Mouse (Mus musculus): ENCODE measurements around the gene Traf1.
A peak's percentile ranks its signal among the peaks of the same experiment; 100 is the strongest.

The Traf1 gene

DNA sequence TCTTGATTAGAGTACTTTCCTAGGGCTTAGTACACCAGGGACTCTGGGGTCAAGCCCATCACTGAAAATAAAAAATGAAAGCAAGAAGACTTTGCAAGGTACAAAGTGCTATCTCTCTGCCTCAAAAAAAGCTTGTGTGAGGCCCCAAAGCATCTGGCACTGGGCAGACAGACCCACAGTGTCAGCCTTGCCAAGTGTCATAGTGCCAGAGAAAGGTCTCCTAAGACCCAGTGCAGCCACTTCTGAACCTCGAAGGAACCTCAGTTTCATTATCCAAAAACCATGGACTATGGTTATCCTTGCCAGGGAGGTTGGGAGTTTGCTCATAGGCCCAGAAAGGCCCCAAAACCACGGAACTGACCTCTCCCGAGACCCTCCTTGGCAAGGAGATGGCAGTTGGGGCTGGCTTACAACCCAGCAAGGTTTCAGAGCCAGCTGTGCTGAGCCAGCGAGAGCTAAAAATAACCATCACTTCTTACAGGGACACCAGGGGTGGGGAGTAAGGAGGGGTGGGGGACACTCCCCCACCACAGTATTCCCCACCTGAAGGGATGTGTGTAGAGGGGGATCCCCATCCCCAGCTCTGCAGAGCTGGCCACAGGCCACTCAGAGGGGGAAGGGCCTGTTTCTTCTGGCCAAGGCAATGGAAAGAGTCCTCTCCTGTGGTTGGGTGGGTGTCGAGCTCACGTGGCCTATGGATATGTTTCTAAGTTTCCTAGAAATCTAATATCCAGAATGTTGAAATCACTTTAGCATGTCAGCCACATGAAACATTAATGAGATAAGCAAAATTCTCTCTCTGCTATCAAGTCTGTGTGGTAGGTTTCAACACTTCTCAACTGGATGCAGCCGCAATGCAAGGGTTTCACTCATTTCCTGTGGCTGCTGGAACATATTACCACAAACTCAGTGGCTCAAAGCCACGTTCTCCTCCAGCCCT is 23.0 kb downstream of the Traf1 start:
- DNase-seq, result no peak

DNA sequence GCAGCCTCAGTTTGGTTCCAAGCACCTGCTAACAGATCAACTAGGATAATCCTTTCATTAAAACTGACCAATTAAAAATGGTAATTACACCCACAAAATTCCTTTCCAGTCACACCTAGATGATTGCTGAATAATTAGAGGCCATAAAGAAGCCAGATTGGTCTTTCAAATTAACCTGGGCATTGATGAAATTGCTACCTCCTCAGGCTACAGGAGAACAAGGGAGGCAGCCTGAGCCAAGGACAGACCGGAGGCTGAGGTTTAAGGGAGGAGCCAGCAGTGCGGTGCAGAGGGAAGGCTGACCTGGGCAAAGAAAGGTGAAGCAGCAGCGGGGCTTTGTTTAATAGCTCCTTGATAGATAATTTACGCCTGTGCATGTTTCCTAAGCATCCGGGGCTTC is 24.1 kb downstream of the Traf1 start:
- DNase-seq, result no peak

DNA sequence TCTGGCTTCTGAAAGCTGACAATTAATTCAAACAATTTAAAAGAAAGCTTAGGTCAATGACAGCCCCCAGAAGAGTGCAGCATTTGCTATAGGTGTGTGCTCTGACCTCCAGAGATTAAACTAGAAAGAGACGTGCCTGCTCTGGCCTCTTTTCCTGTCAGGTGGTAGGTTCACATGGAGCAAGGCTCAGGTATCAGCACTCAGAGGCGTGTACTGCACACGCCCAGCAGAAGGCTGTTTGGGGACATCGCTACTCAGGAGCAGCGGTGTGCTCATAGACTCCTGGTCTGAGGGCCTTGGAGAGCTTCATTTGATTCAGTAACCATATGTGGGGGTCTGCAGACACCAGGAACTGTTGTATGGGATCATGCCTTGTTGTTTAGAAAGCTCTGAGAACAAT is 34.3 kb downstream of the Traf1 start:
- DNase-seq, result no peak

DNA sequence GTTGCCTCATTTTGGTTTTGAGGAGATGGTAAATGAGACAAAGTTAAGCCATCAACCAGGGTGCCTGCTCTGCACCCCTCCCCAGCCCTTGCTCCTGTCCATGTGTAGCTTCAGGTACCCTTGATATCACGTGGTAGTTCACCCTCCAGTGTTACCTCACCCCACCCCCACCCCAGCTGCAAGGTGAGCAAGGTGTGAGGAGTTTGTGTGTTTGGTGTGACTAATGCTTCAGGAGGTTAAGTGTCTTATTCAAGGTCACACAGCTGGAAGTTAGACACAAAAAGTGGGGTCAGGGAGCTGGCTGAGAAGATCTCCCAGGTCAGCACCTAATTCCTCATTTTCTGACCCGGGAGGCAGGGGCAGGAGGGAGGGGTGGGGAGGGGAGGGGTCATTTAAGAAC is 38.8 kb downstream of the Traf1 start:
- DNase-seq, result no peak

DNA sequence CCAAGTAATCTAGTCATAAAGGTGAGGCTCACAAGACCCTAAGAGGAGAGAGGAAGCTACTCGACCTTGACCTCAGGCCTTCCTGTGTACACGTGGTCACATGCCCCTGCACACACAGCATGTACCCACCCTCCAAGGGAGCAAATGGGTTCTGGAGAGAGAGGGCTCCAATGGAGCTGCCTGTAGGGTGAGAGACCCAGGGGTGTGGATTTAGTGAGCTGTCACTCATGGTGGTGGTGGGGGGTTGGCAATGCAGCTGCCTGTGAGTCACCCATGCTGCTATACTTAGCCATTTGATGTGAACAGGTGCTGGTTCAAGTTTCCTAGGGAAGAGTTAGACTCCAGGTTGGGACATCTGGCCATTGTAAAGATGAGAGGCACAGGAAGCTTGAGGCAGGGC is 41.4 kb downstream of the Traf1 start:
- DNase-seq, result no peak

DNA sequence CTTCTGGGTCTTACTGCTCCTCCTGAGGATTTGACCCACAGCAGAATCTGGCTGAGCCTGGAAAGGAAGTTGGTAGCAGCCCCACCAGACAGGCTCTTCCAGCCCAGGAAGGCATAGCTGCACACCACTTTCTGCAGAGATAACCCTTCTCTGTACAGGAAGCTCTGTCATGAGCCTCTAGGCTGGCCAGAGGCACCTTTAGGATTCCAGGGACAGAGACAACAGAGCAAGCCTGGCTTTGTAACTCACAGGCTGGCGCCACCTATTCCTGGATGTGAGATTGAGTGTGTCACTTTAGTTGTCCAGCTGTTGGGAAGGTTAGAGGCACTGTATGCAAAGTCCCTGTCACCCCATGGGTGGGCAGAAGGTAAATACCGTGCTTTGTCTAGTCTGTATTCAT is 46.5 kb downstream of the Traf1 start:
- no peak for DNase-seq

DNA sequence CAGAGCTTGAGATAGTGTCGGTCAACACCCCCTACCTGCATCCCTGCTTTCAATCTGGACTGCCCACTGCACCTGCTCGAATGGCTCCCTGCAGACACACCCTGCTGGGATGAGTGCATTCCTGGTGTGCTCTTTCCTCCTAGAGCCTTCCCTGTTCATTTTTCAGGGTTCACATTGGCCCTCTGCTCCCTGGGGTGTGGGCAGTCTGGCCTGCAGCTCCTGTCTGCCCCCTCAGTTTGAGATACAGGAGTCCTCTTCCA is 46.8 kb downstream of the Traf1 start:
- DNase-seq, result no peak

DNA sequence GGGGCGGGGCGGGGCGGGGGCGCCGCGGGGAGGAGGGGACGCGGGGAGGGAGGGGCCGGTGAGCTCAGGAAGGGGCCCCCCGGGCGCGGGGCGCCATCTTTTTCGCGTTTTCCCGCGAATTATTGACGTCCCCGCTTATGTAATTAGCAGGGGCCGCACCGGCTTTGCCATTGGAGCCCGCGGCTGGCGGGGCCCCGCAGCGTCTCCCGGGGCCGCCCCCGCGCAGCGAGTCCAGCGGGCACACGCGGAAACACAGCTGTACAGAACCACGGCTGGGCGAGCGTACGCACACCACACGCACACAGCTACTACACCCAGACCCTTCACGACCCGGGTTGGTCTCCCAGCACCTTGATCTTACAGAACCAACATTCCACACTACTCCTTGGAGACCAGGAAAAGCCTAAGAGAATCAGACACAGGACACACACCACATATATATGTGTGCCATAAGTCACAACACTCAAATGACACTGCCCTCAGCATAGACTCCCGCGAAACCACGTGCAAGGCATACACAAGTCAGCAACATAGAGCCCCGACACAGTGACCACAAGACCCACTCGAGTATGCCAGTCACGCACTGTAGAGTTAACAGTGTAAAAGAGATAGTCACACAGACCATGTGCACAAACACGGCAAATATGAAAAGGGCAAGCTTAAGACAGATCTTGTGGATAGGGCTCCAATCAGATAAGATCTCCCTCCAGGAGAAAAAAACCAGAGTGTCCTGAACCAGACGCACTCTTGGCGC is 47.3 kb downstream of the Traf1 start:
- DNase-seq, result peak; percentile 40

DNA sequence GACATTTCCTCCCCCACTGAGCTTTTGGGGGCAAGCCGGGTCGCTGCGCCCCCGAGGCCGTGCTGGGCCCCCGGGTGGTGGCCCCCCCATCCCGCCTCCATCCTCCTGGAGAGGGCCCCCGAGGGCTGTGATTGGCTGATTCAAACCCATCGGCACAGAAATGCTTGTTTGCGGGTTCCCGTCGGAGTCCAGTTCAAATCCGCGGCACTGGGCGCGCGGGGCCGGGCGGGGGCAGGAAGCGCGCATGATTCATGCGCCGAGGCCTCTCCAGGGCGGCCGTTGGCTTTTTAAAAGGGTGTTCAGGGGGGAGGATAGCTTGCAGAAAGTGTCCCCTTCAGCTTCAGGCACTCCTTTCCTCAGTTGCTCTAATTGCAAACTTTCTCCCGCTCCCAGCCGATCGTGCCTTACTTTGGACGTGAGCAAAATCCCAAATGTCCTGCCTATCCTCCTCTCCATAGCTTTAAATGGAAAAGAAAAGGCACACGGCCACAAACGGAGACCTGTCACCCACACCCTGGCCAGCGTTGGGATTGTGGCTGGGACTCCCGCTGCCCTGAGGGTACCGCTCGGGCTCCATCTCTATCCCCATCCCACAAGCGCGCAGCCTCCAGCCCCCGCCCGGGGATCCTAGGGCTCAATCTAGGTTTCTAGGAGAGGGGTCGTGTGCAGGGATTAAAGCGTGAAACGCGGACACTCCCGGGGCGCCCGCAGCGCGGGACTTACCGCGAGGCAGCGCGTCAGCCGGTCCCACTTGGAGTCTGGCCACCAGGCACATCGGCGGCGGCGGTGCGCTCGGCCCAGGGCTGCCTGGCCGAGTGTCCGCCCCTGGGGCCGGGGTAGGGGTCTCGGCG is 48.1 kb downstream of the Traf1 start, which contains the start of gene Phf19:
Gene Phf19, minus strand, starts transcription at position 809 of the 851 bp plus-strand sequence.
- DNase-seq, result no peak

DNA sequence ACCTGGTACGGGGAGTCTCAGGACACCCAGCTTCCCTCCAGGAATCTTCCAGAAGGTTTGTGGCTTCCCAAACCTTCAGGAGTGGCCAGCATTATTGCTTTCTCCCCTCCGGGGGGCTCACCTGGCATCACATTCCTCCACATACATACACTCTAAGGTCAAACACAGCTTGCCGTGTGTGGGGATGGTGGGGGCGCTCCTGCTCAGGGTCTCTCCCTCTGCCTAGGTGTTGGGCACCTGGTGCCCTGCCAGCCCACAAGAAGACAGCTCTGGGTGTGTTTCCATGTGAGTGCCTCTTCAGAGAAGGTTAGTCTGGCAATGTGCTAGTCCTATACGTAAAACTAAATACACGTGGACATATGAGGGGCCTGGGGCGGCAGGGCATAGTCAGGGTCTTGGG is 49.0 kb downstream of the Traf1 start:
- no peak for DNase-seq

DNA sequence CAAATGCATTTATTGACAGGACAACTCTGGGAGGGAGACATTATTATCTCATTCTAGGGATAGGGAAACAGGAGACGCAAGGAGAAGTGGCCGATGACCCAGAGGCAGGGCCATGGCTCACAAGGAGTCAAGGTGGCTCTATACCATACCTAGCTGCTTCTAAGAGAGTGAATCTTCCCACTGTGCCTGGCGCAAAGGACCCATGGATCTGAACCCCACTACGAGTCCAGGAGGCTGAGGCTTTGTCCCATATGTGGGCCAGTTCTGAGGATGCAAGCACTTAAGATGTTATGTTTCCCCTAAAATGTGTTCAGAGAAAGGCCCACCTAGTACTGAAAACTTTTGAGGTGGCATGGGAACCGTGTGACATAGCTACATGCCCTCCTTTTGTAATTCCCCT is 49.7 kb downstream of the Traf1 start:
- no peak for DNase-seq

DNA sequence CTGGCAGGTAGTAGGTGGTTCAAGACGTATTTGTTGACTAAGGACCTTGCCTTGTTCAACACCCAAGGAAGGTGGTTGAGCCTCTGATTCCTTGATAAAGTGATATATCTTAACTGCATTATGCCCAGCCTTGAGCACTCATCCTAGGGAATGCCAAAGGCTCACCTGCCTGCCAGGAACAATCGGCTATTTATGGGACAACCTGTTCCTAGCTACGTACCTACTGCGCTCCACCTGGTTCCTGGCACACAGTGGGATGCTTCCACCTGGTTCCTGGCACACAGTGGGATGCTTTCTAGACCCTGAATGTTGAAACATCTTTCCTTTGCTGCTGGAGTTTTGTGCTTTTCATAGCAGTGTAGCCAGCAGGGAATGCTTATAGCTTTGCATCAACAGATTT is 51.9 kb downstream of the Traf1 start:
- no peak for DNase-seq

DNA sequence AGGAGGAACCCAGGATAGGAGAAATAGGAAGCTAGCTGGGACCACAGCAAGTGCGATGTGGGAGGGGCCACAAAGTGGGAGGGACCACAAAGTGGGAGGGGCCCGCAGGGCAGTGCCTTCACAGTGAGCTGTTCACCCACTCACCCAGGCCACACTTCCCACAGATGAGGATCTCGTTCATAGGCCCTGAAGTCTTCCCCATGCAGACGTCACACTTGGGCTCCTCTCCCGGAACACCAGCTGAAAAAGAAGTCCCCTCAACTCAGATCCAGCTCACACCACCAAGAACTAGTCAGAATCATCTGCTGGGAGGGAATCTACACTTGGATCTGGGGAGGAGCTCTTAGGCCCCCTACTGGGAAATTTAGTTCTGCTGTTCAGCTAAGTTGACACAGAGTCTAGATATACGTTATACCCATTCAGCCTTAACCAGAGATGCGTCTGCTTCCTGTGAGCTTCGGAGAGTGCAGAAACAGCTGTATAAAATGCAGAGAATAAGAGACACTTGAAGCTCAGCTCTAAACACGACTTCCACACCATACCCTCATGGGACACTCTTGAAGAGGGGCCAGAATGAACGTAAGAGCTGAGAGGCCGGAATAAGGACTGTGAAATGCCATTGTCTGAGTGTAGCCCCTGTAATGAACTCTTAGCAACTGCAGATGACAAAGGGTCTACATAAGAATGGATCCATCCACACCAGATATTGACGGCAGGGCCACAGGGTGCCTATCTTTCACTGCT is 54.5 kb downstream of the Traf1 start:
- peak; percentile 22 for DNase-seq

DNA sequence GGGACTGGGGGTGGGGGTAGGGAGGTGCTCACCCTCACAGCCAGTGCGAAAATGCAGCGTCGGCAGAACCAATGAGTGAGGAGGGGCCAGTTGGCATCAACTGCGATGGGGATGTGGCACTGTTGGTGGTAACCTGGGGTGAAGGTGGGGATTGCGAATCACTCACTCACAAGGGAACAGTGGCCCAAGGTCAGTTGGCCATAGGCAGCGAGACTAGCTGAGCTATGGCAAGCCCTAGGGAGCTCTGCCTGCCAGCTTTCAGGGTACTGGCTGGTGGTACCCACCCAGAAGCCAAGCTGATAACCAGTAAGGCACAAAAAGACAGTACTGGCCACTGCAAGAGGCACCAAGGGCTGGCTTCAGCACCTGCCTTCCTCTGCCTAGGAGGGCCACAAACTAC is 55.1 kb downstream of the Traf1 start:
- no peak for DNase-seq

DNA sequence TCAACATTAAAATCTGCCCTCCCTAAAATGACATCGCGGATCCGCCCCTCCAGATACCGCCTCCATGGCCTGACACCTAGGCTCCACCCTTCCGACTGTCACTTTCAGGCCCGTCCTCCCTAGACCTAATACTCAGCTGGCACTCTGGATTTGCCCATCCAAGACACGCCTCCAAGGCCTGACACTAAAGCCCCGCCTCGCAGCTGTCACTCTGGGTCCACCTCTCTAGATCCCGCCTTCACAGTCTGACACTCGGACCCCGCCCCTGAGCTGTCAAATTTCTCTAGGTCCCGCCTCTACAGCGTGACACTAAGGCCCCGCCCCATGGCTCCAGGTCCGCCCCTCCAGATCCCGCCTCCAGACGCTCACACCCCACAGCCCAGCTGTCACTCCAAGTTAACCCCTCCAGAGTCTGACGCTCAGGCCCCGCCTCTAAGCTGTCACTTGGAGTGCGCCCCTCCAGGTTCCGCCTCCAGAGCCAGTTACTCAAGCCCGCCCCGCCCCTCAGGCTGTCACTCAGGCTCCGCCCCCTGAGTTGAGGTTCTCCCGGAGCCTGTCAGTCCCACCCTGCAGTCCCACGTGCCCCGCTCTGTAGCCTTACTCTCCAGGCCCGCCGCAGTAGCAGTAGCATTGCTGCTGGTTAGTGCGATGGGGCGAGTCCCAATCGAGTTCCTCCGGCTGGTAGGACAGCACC is 56.6 kb downstream of the Traf1 start:
- DNase-seq, result peak; percentile 96

DNA sequence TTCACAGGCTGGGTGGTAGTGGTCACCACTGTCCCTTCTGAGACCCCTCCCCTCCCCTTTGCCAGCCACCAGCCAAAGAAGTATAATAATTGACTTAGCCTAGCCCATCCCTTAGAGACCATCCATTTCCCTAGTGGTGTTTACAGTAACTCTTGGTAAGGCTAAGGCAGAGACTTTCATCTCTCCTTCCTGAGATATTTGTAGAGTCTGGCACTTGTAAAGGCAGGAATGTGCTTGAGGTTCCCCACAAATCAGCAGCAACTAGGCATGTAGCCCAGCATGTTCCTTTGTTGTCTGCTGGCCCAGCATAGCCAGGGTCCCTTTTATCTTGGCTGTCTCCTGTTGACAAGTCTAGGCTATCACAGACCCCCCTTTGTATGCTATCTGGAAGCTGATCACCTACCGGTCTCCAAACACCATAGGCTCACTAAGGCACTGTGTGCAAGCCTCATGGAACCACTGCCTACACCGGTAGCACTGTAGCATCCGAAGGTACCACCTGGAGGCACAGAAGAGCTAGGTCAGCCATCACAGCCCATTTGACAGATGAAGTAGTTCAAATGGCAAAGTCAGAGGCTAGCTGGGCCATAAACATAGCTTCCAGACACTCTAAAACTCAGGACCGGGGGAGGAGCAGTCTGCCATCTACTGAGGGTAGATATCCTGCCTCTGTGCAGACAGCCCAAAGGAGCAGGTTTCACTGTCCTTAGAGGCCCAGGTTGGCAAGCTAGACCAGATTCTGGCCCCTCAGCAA is 57.7 kb downstream of the Traf1 start:
- no peak for DNase-seq

DNA sequence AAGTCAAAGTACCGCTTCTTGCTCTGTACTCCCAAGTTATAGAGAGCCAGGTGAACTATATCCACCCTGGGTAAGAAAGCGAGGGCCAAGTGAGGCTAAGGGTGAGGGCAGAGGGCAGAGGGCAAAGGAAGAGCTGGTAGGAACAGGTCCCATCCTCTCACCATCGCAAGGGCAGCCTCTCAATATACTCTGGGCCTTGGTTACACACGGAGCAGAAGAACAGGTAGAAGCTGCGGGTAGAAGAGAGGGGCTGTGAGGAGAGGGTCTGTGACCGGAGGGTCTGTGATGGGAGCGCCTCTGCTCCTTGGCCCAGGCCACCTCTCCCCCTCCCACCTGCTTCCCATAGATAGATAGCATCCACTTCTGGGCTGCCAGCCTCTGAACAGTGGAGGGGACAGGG is 58.4 kb downstream of the Traf1 start:
- DNase-seq, result no peak

DNA sequence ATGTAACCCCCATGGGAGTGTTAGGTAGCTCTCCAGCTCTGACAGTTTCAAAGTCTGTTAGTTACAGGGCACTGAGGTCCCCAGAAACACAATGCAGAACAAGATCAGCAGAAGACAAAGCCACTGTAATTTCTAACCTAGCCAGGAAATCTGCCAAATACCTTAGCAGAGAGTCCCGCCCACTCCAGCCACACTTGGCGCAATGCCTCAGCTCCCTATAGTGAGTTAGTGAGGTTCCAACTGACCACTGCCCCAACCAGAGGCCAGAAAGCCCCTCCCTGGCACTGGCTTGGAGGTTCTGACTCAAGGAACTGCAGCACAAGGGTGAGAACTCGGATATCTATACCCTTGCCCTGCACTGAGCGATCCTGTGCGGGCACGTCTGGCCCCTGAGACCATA is 58.8 kb downstream of the Traf1 start:
- no peak for DNase-seq

DNA sequence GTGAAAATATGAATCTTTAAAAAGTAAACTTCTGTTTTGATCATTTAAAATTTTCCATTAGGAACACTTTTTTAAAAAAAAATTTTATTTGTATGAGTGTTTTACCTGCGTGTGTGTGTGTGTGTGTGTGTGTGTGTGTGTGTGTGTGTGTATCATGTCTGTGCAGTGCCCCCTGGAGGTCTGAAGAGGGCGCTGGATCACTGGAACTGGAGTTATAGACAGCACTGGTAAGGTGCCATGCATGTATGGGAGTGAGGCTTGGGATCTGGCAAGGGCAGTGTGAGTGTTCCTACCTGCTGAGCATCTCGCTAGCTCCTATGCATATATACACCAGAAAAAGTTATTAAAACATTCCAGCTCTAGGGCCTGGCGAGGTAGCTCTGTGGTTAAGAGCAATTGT is 59.8 kb downstream of the Traf1 start:
- DNase-seq, result no peak

DNA sequence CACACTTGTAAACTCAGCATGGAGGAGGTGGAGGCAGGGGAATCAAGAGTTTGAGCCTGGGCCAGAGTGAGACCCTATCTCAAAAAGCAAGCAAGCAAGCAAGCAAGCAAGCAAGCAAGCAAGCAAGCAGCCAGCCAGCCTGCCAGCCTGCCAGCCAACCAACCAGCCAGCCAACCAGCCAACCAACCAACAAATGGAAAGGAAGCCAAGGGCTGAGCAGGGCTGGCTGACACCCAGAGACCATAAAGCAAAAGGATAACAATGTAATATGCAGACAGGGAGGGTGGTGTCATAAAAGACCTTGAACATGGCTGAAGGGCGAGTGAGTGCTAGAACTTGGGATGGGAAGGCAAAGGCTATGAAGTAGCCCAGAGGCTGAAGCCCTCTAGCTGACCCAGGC is 61.2 kb downstream of the Traf1 start:
- DNase-seq, result no peak

DNA sequence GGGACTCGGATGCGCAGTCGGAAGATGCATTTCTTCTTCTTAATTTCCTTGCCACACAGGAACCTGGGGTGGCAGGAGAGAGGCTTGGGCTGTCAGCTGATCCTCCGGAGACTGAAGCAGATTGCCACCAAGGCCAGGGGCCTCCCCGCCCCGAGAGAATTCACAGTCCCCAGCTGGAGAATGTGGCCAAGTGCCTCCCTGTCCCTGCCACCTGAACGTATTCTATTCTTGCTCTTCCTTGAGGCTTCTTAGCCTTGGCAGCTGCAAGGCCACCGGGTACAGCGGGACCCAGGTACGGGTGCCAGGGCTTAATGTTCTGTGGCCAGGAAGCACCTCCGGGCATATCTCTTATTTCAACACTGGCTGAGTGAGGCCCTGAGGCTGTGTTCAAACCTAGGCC is 61.9 kb downstream of the Traf1 start:
- no peak for DNase-seq

All from right cerebral cortex, postnatal 4 days (tissue).